Mouse (Mus musculus) layer of hippocampus, postnatal 25 days (tissue): ENCODE measurements around the gene Brwd3. TPM values are rescaled to one million over a fixed set of nuclear protein-coding genes. Genes with fewer than 3 reads are reported as not detected.

Experiments used
- DNase-seq, 2 experiments: peaks; one replicate each; pipeline ENCODE4 v3.0.0; 2022; ENCODE audit warnings: mixed read lengths in 2 of 2, low spot score in 1 of 2; ENCODE audit errors: extremely low spot score in 1 of 2
- total RNA-seq, 2 experiments: library from RNA; stranded (reverse); gene quantifications; 2 replicates each; pipeline ENCODE4 v1.2.3; 2021

The Brwd3 gene
- 10 to 100 TPM; 14.0 to 17.3 TPM for total RNA-seq

- peak; percentile 51 to 53 for DNase-seq
Observed at GRCm38 (mm10) chrX:108834090-108834774, at the start of gene Brwd3. TSS of gene Brwd3 (minus strand) at chrX:108834372.

GRCm38 (mm10) chrX:108862632-108863031 is 28.5 kb upstream of the Brwd3 start:
- DNase-seq, result no peak

DNA sequence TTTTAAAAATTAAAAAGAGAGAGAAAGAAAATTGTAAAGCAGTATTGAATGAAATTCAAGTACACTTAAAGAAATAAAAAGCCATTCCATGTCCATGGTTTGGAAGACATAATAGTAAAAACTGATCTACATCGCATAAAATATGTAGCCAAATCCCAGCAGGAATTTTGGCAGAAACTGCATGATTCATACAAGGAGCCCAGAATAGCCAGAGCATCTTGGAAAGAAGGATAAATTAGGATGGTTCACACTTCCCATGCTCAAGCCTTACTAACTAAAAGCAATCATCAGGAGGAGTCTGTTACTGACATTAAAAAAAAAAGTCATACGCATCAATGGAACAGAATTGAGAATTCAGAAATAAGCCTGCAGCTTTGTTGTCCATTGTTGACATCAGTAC is 8.5 kb upstream of the Brwd3 start:
- DNase-seq, result no peak

GRCm38 (mm10) chrX:108836416-108836815 is 2.2 kb upstream of the Brwd3 start:
- DNase-seq, result no peak

GRCm38 (mm10) chrX:108835233-108835632 is 1.1 kb upstream of the Brwd3 start:
- DNase-seq, result no peak

- peak; percentile 9 to 15 for DNase-seq
Observed at GRCm38 (mm10) chrX:108833381-108834020, 671 bp downstream of the Brwd3 start.

DNA sequence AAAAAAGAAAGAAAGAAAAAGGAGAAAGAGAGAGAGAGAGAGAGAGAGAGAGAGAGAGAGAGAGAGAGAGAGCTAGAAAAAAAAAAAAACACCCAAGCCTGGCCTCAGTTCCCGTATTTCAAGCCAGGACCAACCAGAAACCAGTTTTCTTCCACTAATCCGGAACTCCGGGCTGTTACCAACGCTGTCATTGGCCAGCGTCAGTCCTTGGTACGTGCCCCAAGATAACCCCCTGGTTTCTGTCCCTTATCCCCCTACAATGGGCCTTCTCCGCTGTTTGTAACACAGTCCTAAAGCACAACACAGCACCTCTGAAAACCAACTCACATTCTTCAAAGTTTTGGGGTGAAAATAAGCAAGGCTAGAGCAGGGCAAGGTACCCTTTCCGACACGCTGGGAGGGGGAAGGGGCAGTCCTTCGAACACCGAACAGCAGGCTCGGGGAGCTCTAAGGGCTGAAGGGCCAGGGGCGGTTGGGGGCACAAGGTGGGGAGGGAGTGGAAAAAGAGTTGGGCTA is 1.4 kb downstream of the Brwd3 start:
- peak; percentile 53 to 66 for DNase-seq

- DNase-seq, result no peak
Observed at GRCm38 (mm10) chrX:108831231-108831630, 2.9 kb downstream of the Brwd3 start.

DNA sequence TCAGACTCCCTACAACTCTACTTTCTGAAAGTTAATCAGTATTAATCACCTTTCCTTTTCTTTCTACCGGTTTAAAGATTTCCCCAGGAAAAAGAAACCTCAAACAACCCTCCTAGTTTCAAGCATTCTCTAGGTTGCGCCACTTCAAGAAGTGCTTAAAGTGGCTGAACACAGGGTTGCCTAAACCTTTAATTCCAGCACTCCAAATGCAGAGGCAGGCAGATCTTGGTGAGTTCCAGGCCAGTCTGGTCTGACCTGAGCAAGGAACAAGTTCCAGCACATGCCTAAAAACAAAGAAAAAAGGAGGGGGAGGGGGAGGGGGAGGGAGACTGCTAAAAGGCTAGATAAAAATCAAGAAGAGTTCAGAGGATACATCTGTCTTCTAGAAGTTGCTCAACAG is 6.1 kb downstream of the Brwd3 start:
- no peak for DNase-seq

DNA sequence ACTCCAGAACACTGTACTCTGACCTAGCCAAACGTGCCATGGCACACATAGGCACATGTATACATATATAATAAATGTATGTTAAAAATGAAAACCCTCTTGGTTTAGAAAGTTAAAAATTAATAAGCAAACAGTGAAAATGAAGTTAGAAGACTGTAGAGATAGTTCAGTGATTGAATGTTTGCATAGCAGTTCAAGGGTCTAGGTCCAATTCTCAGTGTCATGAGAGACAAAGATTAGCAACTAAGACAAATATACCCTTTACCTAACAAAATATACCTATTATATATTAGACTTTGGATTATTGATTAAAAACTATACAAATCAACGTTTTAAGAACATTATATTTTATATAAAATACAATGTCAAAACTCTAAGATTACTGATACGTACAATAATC is 36.9 kb downstream of the Brwd3 start:
- DNase-seq, result no peak

- no peak for DNase-seq
Observed at GRCm38 (mm10) chrX:108783724-108784123, 50.4 kb downstream of the Brwd3 start.

DNA sequence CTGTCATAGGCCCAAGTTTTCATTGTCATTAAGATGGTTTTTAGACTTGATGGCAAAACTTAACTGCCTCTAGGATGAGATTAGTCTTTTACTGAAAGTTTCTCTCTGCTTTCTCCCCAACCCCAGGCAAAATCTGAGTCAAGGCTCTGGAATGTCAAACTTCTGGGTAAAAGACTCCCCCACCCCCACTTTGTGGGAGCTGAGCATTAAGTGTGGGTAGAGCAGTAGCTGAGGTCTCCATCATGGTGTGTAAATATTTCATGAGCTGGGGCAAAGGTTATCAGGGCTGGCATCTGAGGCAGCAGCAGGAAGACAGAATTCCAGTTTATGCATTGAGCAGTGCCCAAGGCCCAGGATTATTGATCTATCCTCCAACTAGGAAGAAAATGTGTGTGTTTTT is 102.4 kb downstream of the Brwd3 start:
- no peak for DNase-seq

DNA sequence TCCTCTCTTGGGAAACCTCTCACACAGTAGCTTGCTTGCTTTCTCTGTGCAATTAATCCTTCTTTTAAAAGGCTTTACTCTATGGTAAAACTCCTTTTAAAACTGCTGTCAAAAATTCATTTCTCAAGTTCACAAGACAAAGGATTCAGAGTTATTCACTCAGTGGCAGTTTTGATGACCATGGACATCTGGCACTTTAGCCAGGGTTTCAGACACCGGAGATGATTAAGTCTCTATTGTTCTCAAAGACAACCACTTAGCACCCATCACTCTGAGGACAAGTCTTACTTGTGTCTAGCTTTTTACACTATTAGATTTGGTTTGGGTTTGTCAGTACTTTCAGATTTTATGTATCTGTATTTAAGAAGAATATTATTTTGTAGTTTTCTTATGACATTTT is 104.6 kb downstream of the Brwd3 start:
- no peak for DNase-seq

DNA sequence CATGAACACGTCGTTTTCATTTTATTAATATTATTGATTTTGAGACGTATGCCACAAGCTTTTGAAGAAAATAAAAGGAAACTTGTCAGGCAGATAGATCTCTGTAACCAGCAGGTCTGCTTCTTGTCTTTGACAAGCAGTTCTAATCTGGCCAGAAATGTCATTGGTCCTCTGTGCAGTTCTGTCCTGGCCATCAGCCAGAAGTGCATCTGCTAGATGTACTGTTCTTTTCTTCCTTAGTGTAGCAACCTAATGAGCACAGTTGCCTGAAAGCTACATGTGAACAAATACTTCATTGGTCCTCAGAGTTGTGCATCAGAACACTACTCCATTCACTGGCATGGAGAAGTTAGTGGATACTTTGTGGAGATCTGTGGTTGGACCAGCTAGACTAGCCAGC is 105.1 kb downstream of the Brwd3 start:
- DNase-seq, result no peak

DNA sequence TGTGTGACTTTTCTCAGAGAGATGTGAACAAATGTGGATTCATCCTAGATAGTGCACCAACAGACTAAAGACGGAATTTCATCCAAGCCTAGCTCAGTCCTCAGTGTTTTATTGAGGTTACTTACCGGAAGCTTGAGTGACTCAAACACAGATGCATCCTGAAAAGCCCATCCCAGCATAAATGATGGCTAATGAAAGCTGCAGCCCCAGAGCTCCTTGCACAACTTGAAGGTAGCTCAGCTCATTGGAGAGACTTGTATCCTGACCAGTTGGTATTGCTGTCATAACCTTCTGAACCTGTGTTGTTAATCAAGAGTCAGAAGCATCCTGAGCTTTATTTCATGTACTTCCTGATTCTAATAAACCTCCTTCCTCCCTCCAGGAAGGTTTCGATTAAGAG is 105.8 kb downstream of the Brwd3 start:
- DNase-seq, result no peak

GRCm38 (mm10) chrX:108724241-108724640 is 109.9 kb downstream of the Brwd3 start:
- no peak for DNase-seq

- no peak for DNase-seq
Observed at GRCm38 (mm10) chrX:108722447-108722846, 111.7 kb downstream of the Brwd3 start.

DNA sequence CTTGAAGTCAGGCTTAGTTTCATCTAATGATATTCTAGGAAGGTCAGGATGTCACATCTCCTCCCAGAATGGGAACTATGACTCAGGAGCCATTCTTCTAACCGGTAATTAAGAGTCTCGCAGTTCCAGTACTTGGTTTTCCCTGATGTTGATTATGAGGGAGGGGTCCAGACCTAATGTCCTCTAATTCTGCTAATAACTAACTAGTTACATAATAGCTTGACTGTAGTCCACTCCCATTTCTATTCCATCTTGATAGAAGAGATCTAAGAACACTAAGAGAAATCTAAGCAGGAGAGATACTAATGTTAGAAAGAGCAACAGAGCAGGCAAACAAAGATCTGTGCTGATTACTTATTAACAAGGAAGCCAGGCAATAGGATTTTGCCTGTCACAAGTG is 129.9 kb downstream of the Brwd3 start:
- no peak for DNase-seq
